Mouse (Mus musculus) testis, adult 2 months (tissue): ENCODE data around the gene Gclm.
"Not testable (repeated sequence)": the region's sequence is repeated elsewhere in the genome, so short reads cannot be mapped to it uniquely, and the experiment has no call there.

Source experiments
- CTCF ChIP-seq: fragments of 200-500 bp; IDR thresholded peaks from 2 replicates; pipeline ENCODE4 v1.5.1; 2012; ENCODE audit warnings: low read depth, mild to moderate bottlenecking, inconsistent platforms, low read length, moderate library complexity; ENCODE audit not compliant: control insufficient read depth, insufficient read depth, insufficient replicate concordance
- POLR2A ChIP-seq: fragments of 200-500 bp; IDR thresholded peaks from 2 replicates; pipeline ENCODE4 v1.6.1; 2012; ENCODE audit warnings: low read depth, mild to moderate bottlenecking, inconsistent platforms, low read length, moderate library complexity; ENCODE audit not compliant: control insufficient read depth

DNA sequence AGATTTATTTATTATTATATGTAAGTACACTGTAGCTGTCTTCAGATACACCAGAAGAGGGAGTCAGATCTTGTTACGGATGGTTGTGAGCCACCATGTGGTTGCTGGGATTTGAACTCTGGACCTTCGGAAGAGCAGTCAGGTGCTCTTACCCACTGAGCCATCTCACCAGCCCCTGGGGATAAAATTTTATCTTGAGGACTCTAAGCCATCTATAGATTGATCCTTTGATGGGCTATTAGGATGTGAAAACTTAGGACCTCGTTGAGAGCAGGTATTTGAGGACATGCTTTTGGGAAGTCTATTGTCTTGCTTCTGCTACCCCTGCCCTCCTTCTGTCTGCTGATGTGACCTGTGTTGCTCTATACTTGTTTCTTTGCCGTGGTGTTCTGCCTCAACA is 44.0 kb downstream of the Gclm start:
- not testable (repeated sequence) for TF ChIP-seq CTCF, POLR2A
